Mouse (Mus musculus): ENCODE measurements around the gene Fuz.

Fuz gene

GRCm38 (mm10) chr7:44929204-44930151 lies 33.6 kb downstream of the Fuz start, which contains the start of gene Ap2a1:
Ap2a1 (minus strand) TSS chr7:44929496.
- peak; percentile 99 for DNase-seq (ENCODE audit: low spot score)

DNA sequence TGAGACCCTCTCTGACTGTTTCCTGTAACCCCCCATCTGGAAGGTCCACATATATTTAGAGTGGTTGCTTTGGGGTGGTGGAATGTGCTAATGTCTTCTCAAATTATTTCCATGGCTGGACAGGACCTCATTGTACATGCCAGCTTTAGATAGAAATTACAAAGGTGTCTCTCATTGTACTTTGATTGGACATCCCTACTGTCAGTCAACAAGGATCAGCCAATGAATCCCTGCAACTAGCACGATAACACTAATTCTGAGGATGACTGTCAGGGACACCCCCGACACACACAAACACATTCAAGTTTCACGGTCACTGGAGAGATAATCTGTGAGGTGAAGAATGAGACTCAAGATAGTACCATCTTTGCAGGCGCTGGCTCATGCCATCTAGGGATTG lies 42.8 kb downstream of the Fuz start:
- no peak for DNase-seq (ENCODE audit: low spot score)

- no peak for DNase-seq (ENCODE audit: low spot score)
Observed at GRCm38 (mm10) chr7:44942904-44943303, 47.0 kb downstream of the Fuz start, which contains the start of gene Tsks. Tsks (plus strand) TSS chr7:44943204.

DNA sequence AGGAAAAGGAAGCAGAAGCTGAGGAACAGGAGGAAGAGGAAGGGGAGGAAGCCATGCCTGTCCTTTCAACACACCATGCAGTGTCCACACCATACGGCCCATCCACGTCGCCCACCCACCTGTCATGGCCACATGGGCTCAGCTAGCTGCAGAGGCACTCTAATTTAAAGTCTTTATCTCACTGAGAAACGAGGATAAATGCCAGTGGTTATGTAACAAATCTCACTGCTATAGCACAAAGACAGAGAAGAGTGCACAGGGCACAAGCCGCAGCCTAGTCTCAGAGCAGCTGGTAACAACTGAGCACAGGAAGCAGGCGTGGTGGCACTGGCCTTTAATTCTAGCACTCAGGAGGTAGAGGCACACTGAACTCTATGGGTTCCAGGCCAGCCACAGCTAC lies 54.0 kb downstream of the Fuz start:
- DNase-seq (ENCODE audit: low spot score), result no peak

DNA sequence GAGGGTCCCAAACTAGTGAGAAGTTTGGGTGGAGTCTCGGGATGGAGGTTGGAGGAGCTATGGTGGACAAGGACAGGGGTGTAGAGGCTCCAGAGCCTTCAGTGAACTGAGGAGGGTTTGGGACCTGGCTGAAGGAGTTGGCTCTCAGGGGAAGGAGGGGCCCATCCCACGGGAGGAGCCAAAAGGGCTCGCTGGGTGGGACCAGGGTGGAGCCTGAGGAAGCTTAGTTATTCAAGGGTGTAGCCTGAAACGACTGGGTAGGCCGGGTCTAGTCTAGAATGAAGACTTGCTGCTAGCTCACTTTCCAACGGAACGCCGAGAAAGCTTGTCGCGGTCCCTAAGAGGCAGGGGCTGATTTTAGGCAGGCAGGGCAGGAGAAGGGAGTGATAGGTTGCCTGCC lies 56.1 kb downstream of the Fuz start:
- DNase-seq (ENCODE audit: low spot score), result no peak
